Mouse (Mus musculus) kidney, adult 2 months (tissue): ENCODE measurements at regions not wholly inside any gene's neighbourhood (a gene's known extent, or its start where the extent isn't known, plus 50 kb on each side); places are given as distances from the start of the nearest gene placed in this dataset.

ENCODE experiments used
- CTCF ChIP-seq: fragments of 200-500 bp; conservative IDR thresholded peaks from 2 replicates; pipeline ENCODE4 v1.5.1; 2011; ENCODE audit warnings: low read depth, mild to moderate bottlenecking, control low read depth, low read length, moderate library complexity, mixed read lengths; ENCODE audit not compliant: insufficient read depth, insufficient read length
- POLR2A ChIP-seq: fragments of 200-500 bp; IDR thresholded peaks from one replicate; pipeline ENCODE4 v1.6.1; 2011; ENCODE audit warnings: low read depth, low read length, control low read depth

DNA sequence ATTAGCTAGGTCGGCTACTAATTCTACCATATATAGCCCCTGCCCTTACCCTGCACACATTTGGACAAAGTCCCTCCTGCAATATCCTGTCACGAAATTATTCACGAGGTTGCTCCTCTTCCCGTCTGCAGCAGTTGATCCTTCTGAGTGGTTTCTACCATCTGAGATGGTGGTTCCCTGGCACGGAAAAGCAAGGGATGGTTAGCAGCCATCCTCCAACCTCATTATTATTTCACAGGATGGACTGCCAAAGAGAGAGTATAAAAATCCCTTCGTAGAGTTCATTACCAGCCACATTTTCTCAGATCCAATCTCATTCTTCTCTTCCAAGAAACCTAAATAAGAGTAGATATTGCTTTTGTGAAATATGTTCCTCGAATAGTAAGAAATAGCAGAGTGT lies 272.2 kb downstream of the Spry2 start:
- TF ChIP-seq POLR2A, result no peak
- TF ChIP-seq CTCF, result no peak
